Mouse (Mus musculus) thymus, postnatal 25 days (tissue): ENCODE measurements around the gene Vmn1r183.
"Not testable (repeated sequence)": the region's sequence is repeated elsewhere in the genome, so short reads cannot be mapped to it uniquely, and the experiment has no call there.

Source experiments
- DNase-seq: peaks from one replicate; pipeline ENCODE4 v3.0.0; 2022

Vmn1r183 gene

GRCm38 (mm10) chr7:24052660-24053304 lies at the start of gene Vmn1r183:
TSS of gene Vmn1r183 (plus strand) at chr7:24053254.
- no peak for DNase-seq

GRCm38 (mm10) chr7:24074424-24074823 lies 21.4 kb downstream of the Vmn1r183 start:
- not testable (repeated sequence) for DNase-seq

- peak; percentile 91 for DNase-seq
Measured at GRCm38 (mm10) chr7:24081634-24082431, 28.8 kb downstream of the Vmn1r183 start, which contains the start of gene Zfp180. TSS of gene Zfp180 (plus strand) at chr7:24081924.

- DNase-seq = peak; percentile 12
Measured at GRCm38 (mm10) chr7:24082457-24083235, 29.6 kb downstream of the Vmn1r183 start.

- no peak for DNase-seq
Measured at GRCm38 (mm10) chr7:24086871-24087270, 33.8 kb downstream of the Vmn1r183 start.

GRCm38 (mm10) chr7:24087485-24088125 lies 34.6 kb downstream of the Vmn1r183 start:
- DNase-seq = no peak

GRCm38 (mm10) chr7:24104403-24104802 lies 51.3 kb downstream of the Vmn1r183 start:
- DNase-seq = no peak

GRCm38 (mm10) chr7:24105144-24105703 lies 52.2 kb downstream of the Vmn1r183 start:
- DNase-seq = no peak

GRCm38 (mm10) chr7:24110839-24111238 lies 57.8 kb downstream of the Vmn1r183 start:
- DNase-seq = no peak

- no peak for DNase-seq
Measured at GRCm38 (mm10) chr7:24111772-24112155, 58.7 kb downstream of the Vmn1r183 start.

- DNase-seq = no peak
Measured at GRCm38 (mm10) chr7:24112156-24112856, 59.3 kb downstream of the Vmn1r183 start, which contains the start of gene Zfp112. TSS of gene Zfp112 (plus strand) at chr7:24112314.

- no peak for DNase-seq
Measured at GRCm38 (mm10) chr7:24113001-24113400, 59.9 kb downstream of the Vmn1r183 start.
